Comparison of ENCODE assay signal across 19 mouse cellular contexts in genomic region chr1:106736211-106736610, GRCm38 (mm10).
"Had no signal": no experiment of that assay in that cellular context is flagged by ENCODE, and none has a peak within 500 bp of the region (broad histone marks: within the 10 kb centered on the region; RNA-seq: fewer than 3 reads in every experiment).

No protein-coding gene starts in this region.

- H3K27ac ChIP-seq: heart, embryonic 10.5 days; heart, embryonic 13.5 days; heart, embryonic 15.5 days; hindbrain, embryonic 10.5 days; hindbrain, embryonic 12.5 days; hindbrain, embryonic 13.5 days; hindbrain, embryonic 14.5 days; hindbrain, embryonic 15.5 days; intestine, embryonic 15.5 days; kidney, embryonic 15.5 days; kidney, postnatal 0 days; layer of hippocampus, adult 2 months; left cerebral cortex, adult 2 months had no signal

- H3K9ac ChIP-seq: heart, embryonic 12.5 days; heart, embryonic 13.5 days; heart, embryonic 15.5 days; hindbrain, embryonic 12.5 days; hindbrain, embryonic 13.5 days; hindbrain, embryonic 14.5 days; hindbrain, embryonic 15.5 days; intestine, embryonic 15.5 days; kidney, embryonic 15.5 days had no signal

- H3K36me3 ChIP-seq: intestine, embryonic 15.5 days had no signal

- H3K4me2 ChIP-seq: heart, embryonic 11.5 days; heart, embryonic 12.5 days; heart, embryonic 13.5 days; heart, embryonic 15.5 days; hindbrain, embryonic 12.5 days; hindbrain, embryonic 13.5 days; hindbrain, embryonic 14.5 days; hindbrain, embryonic 15.5 days; intestine, embryonic 15.5 days; kidney, embryonic 15.5 days had no signal

- ATAC-seq: intestine, embryonic 15.5 days; intestine, embryonic 16.5 days; intestine, postnatal 0 days had no signal

- H3K9me3 ChIP-seq: heart, embryonic 10.5 days; heart, embryonic 12.5 days; heart, embryonic 13.5 days; heart, embryonic 15.5 days; hindbrain, embryonic 10.5 days; hindbrain, embryonic 12.5 days; hindbrain, embryonic 13.5 days; hindbrain, embryonic 15.5 days; intestine, embryonic 15.5 days; kidney, embryonic 15.5 days had no signal

- DNase-seq: kidney, adult 11 months; layer of hippocampus, adult 9-11 months had no signal

- H3K27me3 ChIP-seq: heart, embryonic 12.5 days; heart, embryonic 13.5 days; heart, embryonic 15.5 days; hindbrain, embryonic 12.5 days; hindbrain, embryonic 13.5 days; hindbrain, embryonic 15.5 days; intestine, embryonic 15.5 days; kidney, embryonic 15.5 days had no signal

- H3K4me1 ChIP-seq: heart, embryonic 10.5 days; heart, embryonic 12.5 days; heart, embryonic 13.5 days; heart, embryonic 15.5 days; hindbrain, embryonic 10.5 days; hindbrain, embryonic 12.5 days; hindbrain, embryonic 13.5 days; hindbrain, embryonic 15.5 days; intestine, embryonic 15.5 days; kidney, embryonic 15.5 days had no signal

- H3K4me3 ChIP-seq: heart, embryonic 10.5 days; heart, embryonic 12.5 days; heart, embryonic 13.5 days; heart, embryonic 15.5 days; hindbrain, embryonic 10.5 days; hindbrain, embryonic 12.5 days; hindbrain, embryonic 13.5 days; hindbrain, embryonic 15.5 days; intestine, embryonic 15.5 days; kidney, embryonic 15.5 days; layer of hippocampus, adult 2 months; left cerebral cortex, adult 2 months had no signal
